Mouse (Mus musculus): ENCODE measurements around the gene Olfr1051.
"Not testable (repeated sequence)": the region's sequence is repeated elsewhere in the genome, so short reads cannot be mapped to it uniquely, and the experiment has no call there.

The Olfr1051 gene

GRCm38 (mm10) chr2:86278988-86279387 is at the start of gene Olfr1051:
Olfr1051 (minus strand) TSS chr2:86279088.
- not testable (repeated sequence) for DNase-seq

- DNase-seq: no peak
Measured at GRCm38 (mm10) chr2:86315184-86315583, 36.3 kb upstream of the Olfr1051 start, which contains the start of gene Olfr1053. Olfr1053 (minus strand) TSS chr2:86315284.

GRCm38 (mm10) chr2:86292155-86292554 is 13.3 kb upstream of the Olfr1051 start, which contains the start of gene Olfr1052:
Olfr1052 (plus strand) TSS chr2:86292455.
- no peak for DNase-seq

GRCm38 (mm10) chr2:86258228-86258627 is 20.7 kb downstream of the Olfr1051 start, which contains the start of gene Olfr1049:
Olfr1049 (minus strand) TSS chr2:86258328.
- DNase-seq: not testable (repeated sequence)

- no peak for DNase-seq
Measured at GRCm38 (mm10) chr2:86240189-86240588, 38.7 kb downstream of the Olfr1051 start, which contains the start of gene Olfr1048. Olfr1048 (minus strand) TSS chr2:86240289.

- no peak for DNase-seq
Measured at GRCm38 (mm10) chr2:86231301-86231700, 47.6 kb downstream of the Olfr1051 start, which contains the start of gene Olfr1047. Olfr1047 (minus strand) TSS chr2:86231401.

Measured in thymus, adult 18-20 months (tissue).